Mouse (Mus musculus) intestine, embryonic 16.5 days (tissue): ENCODE measurements around the gene Pcca. TPM values are rescaled to one million over a fixed set of nuclear protein-coding genes. Genes with fewer than 3 reads are reported as not detected.

Experiments
- ATAC-seq: fragments of 200-750 bp; cut with Nextera tagmentation; 2 replicates; pipeline ENCODE4 v1.8.0; 2017; ENCODE audit warnings: moderate TSS enrichment, moderate library complexity
- H3K27ac ChIP-seq: fragments of 300-500 bp; sonication (generic); 2 replicates; pipeline ENCODE4 v1.5.1; 2014; ENCODE audit warnings: mild to moderate bottlenecking, low read length
- H3K27me3 ChIP-seq: fragments of 300-500 bp; sonication (generic); replicated peaks from 2 replicates; pipeline ENCODE4 v1.6.1; 2014; ENCODE audit warnings: low read length, control low read depth, mixed read lengths; ENCODE audit not compliant: control insufficient read depth, insufficient read depth
- H3K36me3 ChIP-seq: fragments of 300-500 bp; sonication (generic); 2 replicates; pipeline ENCODE4 v1.6.1; 2014; ENCODE audit warnings: low read length, control low read depth; ENCODE audit not compliant: control insufficient read depth, insufficient read depth
- H3K4me1 ChIP-seq: fragments of 300-500 bp; sonication (generic); 2 replicates; pipeline ENCODE4 v1.6.1; 2014; ENCODE audit warnings: low read length, control low read depth, mixed read lengths; ENCODE audit not compliant: control insufficient read depth, insufficient read depth
- H3K4me2 ChIP-seq: fragments of 300-500 bp; sonication (generic); 2 replicates; pipeline ENCODE4 v1.6.1; 2014; ENCODE audit warnings: low read depth, low read length, control low read depth
- H3K4me3 ChIP-seq: fragments of 300-500 bp; sonication (generic); 2 replicates; pipeline ENCODE4 v1.5.1; 2014; ENCODE audit warnings: mild to moderate bottlenecking, low read length
- H3K9ac ChIP-seq: fragments of 300-500 bp; sonication (generic); 2 replicates; pipeline ENCODE4 v1.6.1; 2014; ENCODE audit warnings: low read depth, low read length
- H3K9me3 ChIP-seq: fragments of 300-500 bp; sonication (generic); 2 replicates; pipeline ENCODE4 v1.6.1; 2016; ENCODE audit warnings: low read length, control low read depth; ENCODE audit not compliant: control insufficient read depth
- whole genome bisulfite sequencing: fragments of 180-500 bp; shearing (Covaris S2); extraction: QIAGEN DNeasy Blood & Tissue Kit; methylation state at CpG from one replicate; pipeline ENCODE4 v1.1.7; 2014; 5-methylcytosine and 5-hydroxymethylcytosine counted together
- polyA plus RNA-seq: library from polyadenylated mRNA; unstranded; fragments of >200 nt; fragmentation: Nextera tagmentation; extraction: Ambion mirVana; gene quantifications from 2 replicates; pipeline ENCODE4 v1.2.1, GENCODE M21; 2015

Pcca gene
- polyA plus RNA-seq, 1 experiment from 2014 or later, result 17.3 TPM

DNA sequence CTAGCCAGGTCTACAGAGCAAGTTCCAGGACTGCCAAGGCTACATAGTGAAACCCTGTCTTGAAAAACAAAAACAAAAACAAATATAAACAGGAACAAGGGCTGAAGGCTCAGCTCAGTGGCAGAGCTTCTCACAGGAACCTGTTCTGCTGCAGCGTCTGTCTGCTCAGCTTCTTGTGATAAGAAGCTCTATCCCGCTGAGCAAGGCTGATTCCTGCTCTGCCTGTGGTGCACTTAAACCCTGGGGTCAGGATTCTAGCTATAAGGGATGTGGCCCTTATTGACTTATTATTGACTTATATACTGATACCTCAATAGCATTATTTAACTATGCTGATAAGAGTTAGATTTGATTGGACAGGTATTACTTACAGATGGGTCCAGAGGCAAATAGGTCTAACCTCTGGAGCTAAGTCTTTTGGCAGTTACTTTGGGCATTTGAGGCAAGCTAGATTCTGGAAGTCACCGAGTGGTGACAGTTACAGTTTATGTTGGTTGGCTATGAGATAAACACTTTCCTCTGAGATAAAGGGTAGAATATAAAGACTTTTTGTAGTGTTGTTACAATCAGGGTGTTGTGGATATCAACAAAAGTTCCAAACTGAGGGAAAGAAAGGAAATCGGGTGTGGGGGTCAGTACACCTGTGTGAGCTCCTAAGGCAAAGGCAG lies 331.5 kb downstream of the Pcca start:
- Histone ChIP-seq H3K4me1 (no peaks in the 10 kb centered on the region), H3K36me3 (no peaks in the 10 kb centered on the region), H3K27me3 (no peaks in the 10 kb centered on the region), H3K4me2 (no peak overlapping the region), H3K9me3 (no peaks in the 10 kb centered on the region), H3K27ac (no peak overlapping the region), H3K9ac (no peak overlapping the region), H3K4me3 (no peak overlapping the region)
- ATAC-seq, result peak; percentile 56; the same call in 1 of the 2 replicates
- 61% methylated on average over 4 of the region's 4 CpGs for WGBS

DNA sequence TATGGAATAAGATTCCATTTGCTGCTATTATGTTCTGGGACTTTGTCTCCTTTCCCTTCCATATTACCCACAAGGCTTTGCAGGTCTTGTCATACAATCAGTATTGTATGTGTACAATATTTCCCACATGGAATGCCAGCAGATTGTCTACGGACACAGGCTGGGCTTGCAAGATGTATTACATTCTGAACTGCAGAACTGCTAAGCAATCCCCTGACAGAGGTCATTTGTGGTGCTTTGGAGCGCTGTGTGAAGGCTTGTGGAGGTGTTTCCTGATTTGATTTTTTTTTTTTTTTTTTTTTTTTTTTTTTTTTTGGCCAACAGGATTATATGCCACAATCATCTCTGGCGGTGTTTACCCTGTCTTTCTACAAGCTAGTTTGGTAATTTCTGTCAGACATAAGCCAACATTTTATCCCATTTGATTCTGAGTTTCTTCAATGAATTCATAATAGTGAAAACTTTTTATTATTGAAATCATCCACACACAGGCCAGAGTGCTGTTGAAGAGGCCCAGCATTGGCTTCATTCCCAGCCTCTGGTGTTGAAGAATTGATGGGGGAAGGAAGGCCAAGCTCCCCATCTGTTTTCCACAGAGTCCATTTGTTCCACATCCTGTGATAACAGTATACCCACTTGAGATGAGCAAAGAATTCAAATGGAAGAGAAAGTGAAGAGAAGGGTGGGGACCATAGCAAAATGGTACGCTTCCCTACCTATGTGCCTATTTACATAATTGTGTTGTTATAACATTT lies 333.6 kb downstream of the Pcca start:
- no peaks in the 10 kb centered on the region for H3K36me3 ChIP-seq
- no peaks in the 10 kb centered on the region for H3K27me3 ChIP-seq
- no peak overlapping the region for H3K4me3 ChIP-seq
- H3K4me2 ChIP-seq, result no peak overlapping the region
- no peaks in the 10 kb centered on the region for H3K4me1 ChIP-seq
- no peak overlapping the region for H3K27ac ChIP-seq
- no peaks in the 10 kb centered on the region for H3K9me3 ChIP-seq
- 70% methylated on average over 4 of the region's 4 CpGs for WGBS
- H3K9ac ChIP-seq, result no peak overlapping the region
- ATAC-seq, result no peak

DNA sequence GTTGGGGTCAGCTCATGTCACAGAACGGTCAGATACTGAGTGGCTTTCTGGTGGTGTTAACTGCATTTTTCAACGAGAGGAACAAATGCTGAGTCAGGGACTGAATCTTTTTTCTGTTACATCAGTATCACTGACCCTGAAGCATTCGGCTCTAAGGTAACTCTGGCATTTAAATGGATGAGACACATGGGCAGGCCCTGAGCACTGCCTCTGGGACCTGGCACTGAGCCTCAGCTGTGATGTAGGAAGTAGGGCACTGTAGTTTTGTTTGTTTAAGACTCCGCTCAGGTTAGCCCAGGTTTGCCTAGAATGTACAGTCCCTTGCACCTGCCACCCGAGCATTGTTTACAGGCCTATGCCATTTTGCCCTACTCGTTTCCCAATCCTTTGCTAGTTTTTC lies 335.7 kb downstream of the Pcca start:
- Histone ChIP-seq H3K27ac (no peak overlapping the region), H3K4me1 (no peaks in the 10 kb centered on the region), H3K27me3 (no peaks in the 10 kb centered on the region), H3K9ac (no peak overlapping the region), H3K4me2 (no peak overlapping the region), H3K36me3 (no peaks in the 10 kb centered on the region), H3K4me3 (no peak overlapping the region), H3K9me3 (no peaks in the 10 kb centered on the region)
- 75% methylated on average over 6 of the region's 6 CpGs for WGBS
- ATAC-seq, result no peak

DNA sequence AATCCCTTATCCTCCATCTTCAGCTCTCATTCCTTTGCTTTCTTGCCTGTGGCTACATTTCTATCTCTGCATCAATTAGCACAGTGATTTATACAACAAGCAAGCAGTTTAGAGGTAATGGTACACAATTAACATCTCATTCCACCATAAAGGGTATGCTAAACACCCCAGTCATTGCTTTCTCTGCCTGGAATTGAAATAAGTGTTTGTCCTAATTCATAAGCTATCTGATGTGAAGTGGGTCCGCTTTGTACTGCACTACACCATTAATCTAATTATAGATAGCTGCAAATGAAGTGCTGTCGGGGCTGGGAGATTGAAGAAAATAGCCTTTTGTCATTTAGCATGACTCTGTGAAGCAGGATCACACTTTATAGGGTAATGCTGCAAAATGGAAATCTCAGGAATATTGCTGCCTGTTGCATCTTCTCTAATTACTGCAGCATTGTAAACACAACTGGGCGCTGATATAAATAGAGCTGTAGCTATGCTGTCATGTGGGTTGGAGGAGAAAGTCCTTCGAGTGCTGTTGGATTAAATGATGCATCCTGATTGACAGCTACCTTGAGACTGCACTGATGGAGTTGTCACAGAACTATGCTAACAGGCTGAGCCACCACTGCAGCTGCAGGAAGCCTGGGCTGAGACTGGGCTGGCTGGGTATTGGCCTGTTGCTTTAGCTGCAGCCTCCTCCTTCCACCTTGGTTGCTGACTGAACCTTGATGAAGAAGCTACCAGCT lies 337.9 kb downstream of the Pcca start:
- 53% methylated on average over 4 of the region's 4 CpGs for WGBS
- no peaks in the 10 kb centered on the region for H3K4me1 ChIP-seq

DNA sequence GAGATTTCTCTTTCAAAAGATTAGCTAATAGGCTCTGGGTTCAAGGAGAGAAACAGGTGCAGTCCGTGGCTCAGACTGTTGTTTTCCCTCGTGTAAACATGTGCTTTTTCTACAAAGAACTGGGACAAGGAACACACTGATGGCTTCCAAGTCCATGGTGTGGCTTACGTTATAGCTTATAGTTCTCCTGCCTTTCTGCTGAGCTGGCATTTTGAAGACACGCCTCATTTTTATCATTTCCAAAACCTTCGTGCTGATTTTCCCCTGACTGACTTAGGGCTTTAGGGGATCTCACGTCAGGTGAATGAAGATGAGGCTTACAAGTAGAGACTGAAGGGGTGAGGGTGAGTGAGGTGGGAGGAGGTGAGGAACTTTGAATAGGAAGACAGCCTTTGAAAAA lies 338.5 kb downstream of the Pcca start:
- WGBS, result 72% methylated on average over 6 of the region's 6 CpGs

More for the DNA sequence above, 337.9 kb downstream of the Pcca start:
- ATAC-seq, result no peak
- Histone ChIP-seq H3K9me3 (no peaks in the 10 kb centered on the region), H3K4me3 (no peak overlapping the region), H3K4me2 (no peak overlapping the region), H3K27me3 (no peaks in the 10 kb centered on the region), H3K27ac (no peak overlapping the region), H3K9ac (no peak overlapping the region), H3K36me3 (no peaks in the 10 kb centered on the region)

DNA sequence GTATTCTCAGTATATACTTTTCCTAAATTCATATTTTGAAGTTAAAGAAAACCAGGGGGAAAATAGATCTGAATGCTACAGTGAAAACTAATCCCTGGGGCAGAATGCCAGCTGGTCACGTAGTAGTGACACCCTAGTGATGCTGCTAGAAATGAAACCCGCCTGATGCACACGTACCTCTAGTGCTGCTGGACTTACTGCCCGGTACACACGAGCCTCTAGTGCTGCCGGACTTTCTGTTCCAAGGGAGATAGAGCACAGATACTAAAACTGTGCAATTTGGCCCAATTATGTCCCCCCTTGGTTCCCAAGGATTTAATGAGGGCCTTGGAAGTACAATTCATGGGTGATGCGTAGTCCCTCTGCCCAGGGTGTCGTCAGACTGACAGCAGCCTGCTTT lies 340.9 kb downstream of the Pcca start:
- no peak overlapping the region for H3K27ac ChIP-seq
- no peak overlapping the region for H3K4me2 ChIP-seq
- no peaks in the 10 kb centered on the region for H3K27me3 ChIP-seq
- 0 out of 2 replicates have a peak, but pooled peaks cover under 1% of the 10 kb centered on the region for H3K4me1 ChIP-seq
- no peak overlapping the region for H3K4me3 ChIP-seq
- no peak overlapping the region for H3K9ac ChIP-seq
- 86% methylated on average over 8 of the region's 8 CpGs for WGBS
- H3K36me3 ChIP-seq, result no peaks in the 10 kb centered on the region
- ATAC-seq, result no peak
- H3K9me3 ChIP-seq, result no peaks in the 10 kb centered on the region

More for the DNA sequence above, 338.5 kb downstream of the Pcca start:
- H3K9ac ChIP-seq, result no peak overlapping the region
- no peaks in the 10 kb centered on the region for H3K4me1 ChIP-seq
- no peaks in the 10 kb centered on the region for H3K9me3 ChIP-seq
- no peaks in the 10 kb centered on the region for H3K36me3 ChIP-seq
- no peak overlapping the region for H3K27ac ChIP-seq
- ATAC-seq, result no peak
- no peak overlapping the region for H3K4me2 ChIP-seq
- H3K4me3 ChIP-seq, result no peak overlapping the region
- no peaks in the 10 kb centered on the region for H3K27me3 ChIP-seq

DNA sequence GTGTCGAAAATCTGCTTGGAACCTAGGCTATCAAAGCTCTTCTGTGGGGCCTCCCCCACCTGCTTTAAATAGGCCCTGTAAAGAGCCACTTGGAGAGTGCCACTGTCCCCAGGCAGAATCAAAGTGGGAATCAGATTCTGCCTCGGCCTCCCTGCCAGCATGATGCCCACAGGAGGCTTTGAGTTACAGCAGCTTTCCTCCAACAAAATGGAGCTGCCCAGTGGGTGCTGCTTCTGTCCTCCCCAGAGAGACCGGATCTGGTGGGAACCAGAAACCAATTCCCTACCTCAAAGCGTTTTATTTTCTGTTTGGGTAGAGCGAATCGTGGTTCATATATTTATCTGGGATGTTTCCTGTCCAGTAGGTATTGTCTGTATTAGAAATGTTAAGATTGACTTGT lies 341.5 kb downstream of the Pcca start:
- no peaks in the 10 kb centered on the region for H3K9me3 ChIP-seq
- H3K9ac ChIP-seq, result no peak overlapping the region
- H3K4me2 ChIP-seq, result no peak overlapping the region
- 69% methylated on average over 6 of the region's 6 CpGs for WGBS
- 0 out of 2 replicates have a peak, but pooled peaks cover 3% of the 10 kb centered on the region for H3K4me1 ChIP-seq
- no peak for ATAC-seq
- no peaks in the 10 kb centered on the region for H3K27me3 ChIP-seq
- H3K36me3 ChIP-seq, result no peaks in the 10 kb centered on the region
- H3K27ac ChIP-seq, result no peak overlapping the region
- H3K4me3 ChIP-seq, result no peak overlapping the region

DNA sequence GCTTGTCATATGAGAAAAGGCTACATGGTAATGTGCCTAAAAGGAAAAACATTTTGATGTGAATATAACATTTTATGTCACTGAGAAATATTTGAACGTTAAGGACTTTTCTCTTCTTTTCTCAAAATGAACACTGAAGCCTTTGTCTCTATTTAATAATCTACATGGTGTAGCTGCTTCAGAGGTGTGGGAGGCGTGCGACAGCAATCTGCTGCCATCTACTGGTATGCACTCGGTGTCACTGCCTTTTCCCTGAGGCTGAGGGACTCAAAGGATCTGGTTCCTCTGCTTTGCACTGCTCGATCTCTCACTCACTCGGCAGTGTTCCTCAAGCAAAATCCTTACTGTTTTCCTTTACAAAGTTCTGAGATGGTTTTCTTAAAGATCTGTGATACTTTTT lies 342.0 kb downstream of the Pcca start:
- Histone ChIP-seq H3K9ac (no peak overlapping the region), H3K27ac (no peak overlapping the region), H3K4me2 (no peak overlapping the region), H3K9me3 (no peaks in the 10 kb centered on the region), H3K36me3 (no peaks in the 10 kb centered on the region), H3K27me3 (no peaks in the 10 kb centered on the region), H3K4me1 (0 out of 2 replicates have a peak, but pooled peaks cover 3% of the 10 kb centered on the region), H3K4me3 (no peak overlapping the region)
- ATAC-seq, result peak; percentile 93
- WGBS, result 2% methylated on average over 6 of the region's 6 CpGs

DNA sequence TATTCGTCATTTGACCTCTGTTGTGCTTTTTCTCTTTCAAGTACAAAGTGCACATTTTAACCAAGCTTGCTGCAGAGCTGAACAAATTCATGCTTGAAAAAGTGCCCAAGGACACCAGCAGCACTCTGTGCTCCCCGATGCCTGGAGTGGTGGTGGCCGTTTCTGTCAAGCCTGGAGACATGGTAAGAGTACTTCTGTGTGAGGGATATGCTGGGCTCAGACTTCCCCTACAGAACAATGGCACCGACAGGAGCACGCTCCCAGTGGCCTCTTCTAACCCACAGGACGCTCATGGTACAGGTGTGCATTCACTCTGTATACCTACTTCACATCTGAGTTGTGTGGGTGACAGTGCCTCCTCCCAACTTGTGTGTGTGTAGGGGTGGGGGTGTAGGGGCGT lies 342.6 kb downstream of the Pcca start:
- Histone ChIP-seq H3K4me1 (0 out of 2 replicates have a peak, but pooled peaks cover 3% of the 10 kb centered on the region), H3K27me3 (no peaks in the 10 kb centered on the region), H3K36me3 (no peaks in the 10 kb centered on the region), H3K4me2 (no peak overlapping the region), H3K4me3 (no peak overlapping the region), H3K9me3 (no peaks in the 10 kb centered on the region), H3K9ac (no peak overlapping the region), H3K27ac (no peak overlapping the region)
- WGBS, result 78% methylated on average over 7 of the region's 7 CpGs
- ATAC-seq, result no peak
